Mouse (Mus musculus) monocyte, adult 59 days (primary cell): ENCODE results near the gene Ccl11. TPM values are rescaled to one million over a fixed set of nuclear protein-coding genes. Genes with fewer than 3 reads are reported as not detected.

Source experiments
- total RNA-seq, 2 experiments: library from RNA; stranded (reverse); gene quantifications; one replicate each; pipeline ENCODE4 v1.2.4; 2023

The Ccl11 gene
- not detected for total RNA-seq

DNA sequence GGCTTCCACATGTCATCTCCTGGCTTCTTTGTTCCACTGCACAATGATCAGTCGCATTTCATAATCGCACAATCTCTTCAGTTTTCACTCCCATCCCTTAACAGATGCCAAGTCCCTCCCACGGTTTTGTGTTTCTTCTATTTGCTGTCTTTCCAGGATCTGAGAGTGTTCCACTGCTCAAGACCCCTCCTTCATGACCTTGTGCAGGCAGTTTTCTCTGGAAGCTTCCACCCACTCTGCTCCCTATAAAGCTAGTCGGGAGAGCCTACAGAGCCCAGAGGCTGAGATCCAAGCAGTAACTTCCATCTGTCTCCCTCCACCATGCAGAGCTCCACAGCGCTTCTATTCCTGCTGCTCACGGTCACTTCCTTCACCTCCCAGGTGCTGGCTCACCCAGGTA, at the start of gene Ccl11:
TSS of gene Ccl11 (plus strand) at position 178 of the 400 bp plus-strand sequence.

DNA sequence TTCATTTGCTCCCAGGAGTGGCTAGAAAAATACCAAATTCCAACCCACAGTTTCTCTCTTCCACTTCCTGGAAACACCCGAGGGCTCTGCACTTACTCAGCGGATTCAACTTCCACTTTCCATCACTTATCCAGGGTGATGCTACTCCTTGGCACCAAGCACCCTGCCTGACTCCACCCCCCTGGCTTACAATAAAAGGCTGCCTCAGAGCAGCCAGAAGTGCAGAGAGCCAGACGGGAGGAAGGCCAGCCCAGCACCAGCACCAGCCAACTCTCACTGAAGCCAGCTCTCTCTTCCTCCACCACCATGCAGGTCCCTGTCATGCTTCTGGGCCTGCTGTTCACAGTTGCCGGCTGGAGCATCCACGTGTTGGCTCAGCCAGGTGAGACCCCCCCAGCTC, 22.3 kb upstream of the Ccl11 start, which contains the start of gene Ccl2:
TSS of gene Ccl2 (plus strand) at position 216 of the 400 bp plus-strand sequence.

DNA sequence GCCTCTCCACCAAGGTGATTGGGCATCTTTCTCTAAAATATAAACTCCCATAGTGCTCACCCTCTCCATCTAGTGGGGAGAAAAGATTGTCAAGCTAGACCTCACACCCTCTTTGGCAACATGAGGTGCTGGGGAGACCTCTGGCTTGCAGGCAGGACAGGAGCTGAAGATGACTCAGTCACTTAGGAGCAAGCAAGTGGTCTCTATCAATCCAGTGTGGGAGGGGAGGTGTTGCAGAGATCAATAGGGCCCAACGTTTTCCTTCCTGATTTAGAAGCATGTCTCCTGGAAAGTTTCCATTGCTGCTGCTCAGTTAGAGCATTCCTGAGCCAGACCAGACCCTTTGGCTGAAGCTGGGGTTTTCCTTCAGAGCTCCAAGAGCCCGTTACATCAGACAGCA, 19.1 kb upstream of the Ccl11 start, which contains the start of gene Gm17268:
TSS of gene Gm17268 (minus strand) at position 28 of the 400 bp plus-strand sequence.

DNA sequence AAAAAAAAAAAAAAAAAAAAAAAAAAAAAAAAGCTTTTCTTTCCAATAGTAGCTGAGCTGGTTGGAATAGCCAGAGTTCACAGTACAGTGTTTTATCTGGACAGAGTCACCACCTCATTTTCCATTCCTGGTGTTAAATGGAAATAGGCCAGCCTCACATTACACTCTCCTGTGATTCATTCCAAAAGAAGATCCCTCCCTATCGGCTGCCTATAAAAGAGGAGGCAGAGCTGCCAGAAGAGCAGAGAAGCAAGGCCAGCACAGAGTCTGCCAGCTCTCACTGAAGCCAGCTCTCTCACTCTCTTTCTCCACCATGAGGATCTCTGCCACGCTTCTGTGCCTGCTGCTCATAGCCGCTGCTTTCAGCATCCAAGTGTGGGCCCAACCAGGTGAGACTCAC, 12.2 kb upstream of the Ccl11 start, which contains the start of gene Ccl7:
TSS of gene Ccl7 (plus strand) at position 242 of the 400 bp plus-strand sequence.

GRCm38 (mm10) chr11:82101529-82101928, 43.9 kb downstream of the Ccl11 start, which contains the start of gene Ccl12:
Gene Ccl12, plus strand, starts transcription at chr11:82101845.

Other genes with a start within 250 kb of the Ccl11 start
- not detected for gene 5530401A14Rik, start 197.2 kb upstream of the Ccl11 start, total RNA-seq
- not detected for gene Asic2, start 89.4 kb upstream of the Ccl11 start, total RNA-seq
- gene Ccl2, start 22.3 kb upstream of the Ccl11 start, total RNA-seq, result 100 to 1,000 TPM; 116 to 119 TPM
- not detected for gene Gm17268, start 19.3 kb upstream of the Ccl11 start, total RNA-seq
- 1 to 10 TPM in 1 of 2 experiments, under 1 TPM in 1; 0.94 to 1.3 TPM for gene Ccl7, start 12.1 kb upstream of the Ccl11 start, total RNA-seq
- gene Ccl12, start 44.0 kb downstream of the Ccl11 start, total RNA-seq, result not detected
- not detected for gene Ccl8, start 57.4 kb downstream of the Ccl11 start, total RNA-seq
- not detected for gene Ccl1, start 247.9 kb downstream of the Ccl11 start, total RNA-seq